9 mouse cellular contexts compared by ENCODE assay signal in the genomic region with DNA sequence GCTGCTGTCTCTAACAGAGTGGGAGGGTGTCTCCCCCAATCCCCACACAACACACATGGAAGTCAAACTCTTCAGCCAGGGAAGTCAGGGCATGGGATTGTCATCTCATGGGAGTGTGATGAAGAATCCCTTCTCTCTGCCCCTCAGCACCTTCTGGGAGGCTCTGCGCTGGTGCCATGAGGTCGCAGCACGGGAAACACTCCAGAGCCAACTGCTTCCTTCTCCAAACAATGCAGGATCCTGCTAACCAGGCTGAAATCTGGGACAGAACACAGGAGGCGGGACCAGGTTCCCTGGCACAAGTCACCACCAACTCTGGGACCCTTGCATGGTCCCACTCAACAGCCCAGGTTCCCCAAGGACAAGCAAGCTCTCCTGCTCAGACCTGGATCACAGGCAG. TPM values are rescaled to one million over a fixed set of nuclear protein-coding genes. Genes with fewer than 3 reads are reported as not detected.
DNase-seq lines count a peak whose midpoint lies in the region; ATAC-seq and TF ChIP-seq lines count a peak whose summit lies in the region.
"Had no signal": no experiment of that assay in that cellular context is flagged by ENCODE, and none has a peak within 500 bp of the region (broad histone marks: within the 10 kb centered on the region; RNA-seq: fewer than 3 reads in every experiment).

No protein-coding gene starts in this region.

- H3K36me3 ChIP-seq in lung, postnatal 0 days (ENCODE audit: insufficient read depth, low read length): no peaks in the 10 kb centered on the region
- peaks cover 22% of the 10 kb centered on the region for H3K36me3 ChIP-seq in limb, embryonic 10.5 days
- H3K36me3 ChIP-seq in stomach, embryonic 15.5 days: peaks cover under 1% of the 10 kb centered on the region; the same call in 1 of the 2 replicates

- WGBS in lung, postnatal 0 days: 17% methylated on average over 4 of the region's 4 CpGs
- WGBS in limb, embryonic 10.5 days: 68% methylated on average over 4 of the region's 4 CpGs
- WGBS in stomach, embryonic 15.5 days: 55% methylated on average over 4 of the region's 4 CpGs

- H3K4me1 ChIP-seq in lung, postnatal 0 days (ENCODE audit: insufficient read depth, low read depth, low read length): peaks cover 14% of the 10 kb centered on the region
- H3K4me1 ChIP-seq in limb, embryonic 10.5 days: peaks cover 97% of the 10 kb centered on the region
- H3K4me1 ChIP-seq in stomach, embryonic 15.5 days: peaks cover 73% of the 10 kb centered on the region

- no peaks in the 10 kb centered on the region for H3K9me3 ChIP-seq in lung, postnatal 0 days (ENCODE audit: low read length)
- H3K9me3 ChIP-seq in limb, embryonic 10.5 days (replicated peaks): no peaks in the 10 kb centered on the region
- H3K9me3 ChIP-seq in stomach, embryonic 15.5 days: no peaks in the 10 kb centered on the region

- no peak for ATAC-seq in lung, postnatal 0 days
- ATAC-seq in stomach, embryonic 15.5 days (ENCODE audit: insufficient read depth, low FRiP score, low read depth): no peak

- no peak for TF ChIP-seq CTCF in gastrocnemius, adult 2 months (IDR thresholded peaks at IDR 0.05)
- no peak for TF ChIP-seq CTCF in lung, postnatal 0 days (IDR thresholded peaks at IDR 0.05)

- intact Hi-C loops in gastrocnemius, adult 2 months (cut with DNase I): no loop called here

- DNase-seq in gastrocnemius, adult 2 months: peak; percentile 14
- no peak for DNase-seq in gastrocnemius, postnatal 25 days
- no peak for DNase-seq in lung, postnatal 0 days (ENCODE audit: low spot score)
- DNase-seq in lung, postnatal 10 days: no peak
- no peak for DNase-seq in limb, embryonic 10.5 days (ENCODE audit: low spot score)
- no peak for DNase-seq in left cerebral cortex, adult 18-20 months (ENCODE audit: low spot score in 2 of 2)
- DNase-seq in frontal cortex, postnatal 14 days (ENCODE audit: low spot score in 2 of 2): no peak
- DNase-seq: heart, adult 18-20 months had no signal

- H3K9ac ChIP-seq in lung, postnatal 0 days (replicated peaks; ENCODE audit: low read depth): no peak overlapping the region
- H3K9ac ChIP-seq in stomach, embryonic 15.5 days: no peak overlapping the region

- peaks cover 3% of the 10 kb centered on the region; the same call in 1 of the 2 replicates for H3K27me3 ChIP-seq in lung, postnatal 0 days (replicated peaks; ENCODE audit: insufficient read depth, low read length)
- no peaks in the 10 kb centered on the region for H3K27me3 ChIP-seq in limb, embryonic 10.5 days (ENCODE audit: low read depth, poor library complexity, severe bottlenecking)
- H3K27me3 ChIP-seq in stomach, embryonic 15.5 days (replicated peaks): no peaks in the 10 kb centered on the region

- H3K4me3 ChIP-seq in gastrocnemius, adult 2 months: peak overlapping the region; percentile 78
- no peak overlapping the region for H3K4me3 ChIP-seq in lung, postnatal 0 days (ENCODE audit: low read depth, low read length)
- H3K4me3 ChIP-seq in limb, embryonic 10.5 days: peak overlapping the region; percentile 13; the same call in 1 of the 2 replicates
- no peak overlapping the region for H3K4me3 ChIP-seq in stomach, embryonic 15.5 days (replicated peaks)

- TF ChIP-seq EP300 in lung, postnatal 0 days (IDR thresholded peaks at IDR 0.05): no peak

- H3K27ac ChIP-seq in gastrocnemius, adult 2 months: peak overlapping the region; percentile 98
- H3K27ac ChIP-seq in lung, postnatal 0 days (ENCODE audit: low read length): 0 out of 2 replicates have a peak overlapping the region, but pooled peaks have one; percentile 38
- peak overlapping the region; percentile 86 for H3K27ac ChIP-seq in limb, embryonic 10.5 days
- H3K27ac ChIP-seq in stomach, embryonic 15.5 days: 0 out of 2 replicates have a peak overlapping the region, but pooled peaks have one; percentile 3

- H3K4me2 ChIP-seq in lung, postnatal 0 days (replicated peaks; ENCODE audit: low read depth, low read length): no peak overlapping the region
- H3K4me2 ChIP-seq in stomach, embryonic 15.5 days: peak overlapping the region; percentile 86; the same call in 1 of the 2 replicates

RNA-seq across cellular contexts. Expression of a gene that starts 3.7 kb away (rescaled TPM):
- 10 to 100 TPM; 34.6 to 71.3 TPM for total RNA-seq in gastrocnemius, adult 2 months (2021)
- total RNA-seq in gastrocnemius, postnatal 25 days (2021): 10 to 100 TPM; 58.1 to 64.3 TPM
- 71.0 and 75.4 TPM in 2 replicates for polyA plus RNA-seq in lung, postnatal 0 days (2015; fragmentation: Nextera tagmentation; extraction: Ambion mirVana)
- 48.6 and 67.8 TPM in 2 replicates for polyA plus RNA-seq in limb, embryonic 10.5 days (2016; fragmentation: Nextera tagmentation; extraction: Ambion mirVana)
- polyA plus RNA-seq in stomach, embryonic 15.5 days (2015; fragmentation: Nextera tagmentation; extraction: Ambion mirVana): 77.0 and 87.0 TPM in 2 replicates
- 100 to 1,000 TPM; 264 to 276 TPM for total RNA-seq in left cerebral cortex, adult 18-20 months (2021)

RNA-seq across cellular contexts. Expression of a gene that starts 25.5 kb away (rescaled TPM):
- 10 to 100 TPM; 17.1 to 18.9 TPM for total RNA-seq in gastrocnemius, adult 2 months (2021)
- total RNA-seq in gastrocnemius, postnatal 25 days (2021): 10 to 100 TPM; 16.5 to 21.8 TPM
- polyA plus RNA-seq in lung, postnatal 0 days (2015; fragmentation: Nextera tagmentation; extraction: Ambion mirVana): 39.1 and 41.9 TPM in 2 replicates
- 8.4 and 9.7 TPM in 2 replicates for polyA plus RNA-seq in limb, embryonic 10.5 days (2016; fragmentation: Nextera tagmentation; extraction: Ambion mirVana)
- 35.0 and 37.1 TPM in 2 replicates for polyA plus RNA-seq in stomach, embryonic 15.5 days (2015; fragmentation: Nextera tagmentation; extraction: Ambion mirVana)
- 10 to 100 TPM; 15.9 to 17.8 TPM for total RNA-seq in left cerebral cortex, adult 18-20 months (2021)

RNA-seq across cellular contexts. Expression of a gene that starts 49.4 kb away (rescaled TPM):
- 1 to 10 TPM; 1.5 to 2.1 TPM for total RNA-seq in gastrocnemius, adult 2 months (2021)
- total RNA-seq in gastrocnemius, postnatal 25 days (2021): 1 to 10 TPM; 1.7 to 2.5 TPM
- polyA plus RNA-seq in lung, postnatal 0 days (2015; fragmentation: Nextera tagmentation; extraction: Ambion mirVana): 5.0 and 6.3 TPM in 2 replicates
- 11.9 and 12.3 TPM in 2 replicates for polyA plus RNA-seq in limb, embryonic 10.5 days (2016; fragmentation: Nextera tagmentation; extraction: Ambion mirVana)
- polyA plus RNA-seq in stomach, embryonic 15.5 days (2015; fragmentation: Nextera tagmentation; extraction: Ambion mirVana): 7.8 and 8.6 TPM in 2 replicates
- 1 to 10 TPM; 4.6 to 5.1 TPM for total RNA-seq in left cerebral cortex, adult 18-20 months (2021)

RNA-seq across cellular contexts. Expression of a gene that starts 51.1 kb away (rescaled TPM):
- 1 to 10 TPM; 2.8 to 3.2 TPM for total RNA-seq in gastrocnemius, adult 2 months (2021)
- 1 to 10 TPM; 2.5 to 4.7 TPM for total RNA-seq in gastrocnemius, postnatal 25 days (2021)
- polyA plus RNA-seq in lung, postnatal 0 days (2015; fragmentation: Nextera tagmentation; extraction: Ambion mirVana): 7.7 and 8.4 TPM in 2 replicates
- 13.1 and 17.4 TPM in 2 replicates for polyA plus RNA-seq in limb, embryonic 10.5 days (2016; fragmentation: Nextera tagmentation; extraction: Ambion mirVana)
- 10.8 and 13.3 TPM in 2 replicates for polyA plus RNA-seq in stomach, embryonic 15.5 days (2015; fragmentation: Nextera tagmentation; extraction: Ambion mirVana)
- 10 to 100 TPM; 58.2 to 71.7 TPM for total RNA-seq in left cerebral cortex, adult 18-20 months (2021)

Comparison
In these comparisons a context has a peak if more than half of its experiments do, and no peak if none do; other contexts are left out.
1. H3K27ac ChIP-seq: peak in every context shown above with its lines; median percentile 98 in gastrocnemius, adult 2 months; 86 in limb, embryonic 10.5 days; 38 in lung, postnatal 0 days; 3 in stomach, embryonic 15.5 days.
2. H3K4me3 ChIP-seq: peak in gastrocnemius, adult 2 months (single experiment) and limb, embryonic 10.5 days (single experiment); none in lung, postnatal 0 days (single experiment) and stomach, embryonic 15.5 days (single experiment).